In genomic region chrX:159988002-159988960, GRCm38 (mm10) we compare ENCODE assay signal across 8 mouse cellular contexts. TPM values are rescaled to one million over a fixed set of nuclear protein-coding genes. Genes with fewer than 3 reads are reported as not detected.
A peak's percentile ranks its signal among the peaks of the same experiment; 100 is the strongest.
DNase-seq lines count a peak whose midpoint lies in the region; ATAC-seq and TF ChIP-seq lines count a peak whose summit lies in the region.

Gene Map3k15, plus strand, starts transcription at chrX:159988433.

- WGBS in forebrain, embryonic 11.5 days, result 34% methylated on average over 40 of the region's 108 CpGs
- 19% methylated on average over 88 of the region's 108 CpGs for WGBS in heart, embryonic 16.5 days
- 17% methylated on average over 42 of the region's 108 CpGs for WGBS in lung, embryonic 16.5 days
- WGBS in olfactory bulb, adult 2 months, result 47% methylated on average over 102 of the region's 108 CpGs
- 7% methylated on average over 64 of the region's 108 CpGs for WGBS in thymus, adult 2 months

- H3K4me3 ChIP-seq in forebrain, embryonic 11.5 days (ENCODE audit: low read depth, low read length), result peak within 1 kb of the TSS; percentile 40
- peak within 1 kb of the TSS; percentile 52 for H3K4me3 ChIP-seq in heart, embryonic 16.5 days (ENCODE audit: low read length)
- H3K4me3 ChIP-seq in lung, embryonic 16.5 days (ENCODE audit: low read length), result peak within 1 kb of the TSS; percentile 51
- H3K4me3 ChIP-seq in olfactory bulb, adult 2 months (ENCODE audit: insufficient read depth, low read depth, low read length), result peak within 1 kb of the TSS; percentile 44
- H3K4me3 ChIP-seq in thymus, adult 2 months (ENCODE audit: control insufficient read depth, insufficient read depth, low read length), result peak within 1 kb of the TSS; percentile 31

- peak within 1 kb of the TSS; percentile 70 for H3K4me2 ChIP-seq in forebrain, embryonic 11.5 days (ENCODE audit: low read depth, low read length, severe bottlenecking)
- H3K4me2 ChIP-seq in heart, embryonic 16.5 days (ENCODE audit: low read depth, low read length), result peak within 1 kb of the TSS; percentile 90
- H3K4me2 ChIP-seq in lung, embryonic 16.5 days (ENCODE audit: low read depth, low read length), result peak within 1 kb of the TSS; percentile 91

- peak; percentile 85 for DNase-seq in CD4-positive, CD25-positive, alpha-beta regulatory T cell, adult 2 months (ENCODE audit: low read depth, low spot score)
- peak; percentile 83 for DNase-seq in adrenal gland, postnatal 14 days
- DNase-seq in forebrain, embryonic 11.5 days (ENCODE audit: low spot score), result peak; percentile 78
- DNase-seq in kidney, postnatal 10 days, result peak; percentile 81
- peak; percentile 60 for DNase-seq in thymus, adult 2 months

- peak; percentile 78 for TF ChIP-seq CTCF in olfactory bulb, adult 2 months (IDR thresholded peaks at IDR 0.05; ENCODE audit: insufficient read depth, low read depth, low read length)
- TF ChIP-seq CTCF in thymus, adult 2 months (IDR thresholded peaks at IDR 0.05; ENCODE audit: borderline replicate concordance, control insufficient read depth, extremely low read depth, insufficient read depth, low read length, poor library complexity), result peak; percentile 96

- ATAC-seq in forebrain, embryonic 11.5 days (replicated peaks; ENCODE audit: low FRiP score), result peak; percentile 86
- ATAC-seq in heart, embryonic 16.5 days (replicated peaks; ENCODE audit: extremely low read depth, insufficient read depth, low FRiP score), result peak; percentile 49
- ATAC-seq in lung, embryonic 16.5 days (ENCODE audit: low read depth), result peak; percentile 78

- no peak within 1 kb of the TSS for H3K27ac ChIP-seq in forebrain, embryonic 11.5 days (ENCODE audit: low read depth, low read length)
- no peak within 1 kb of the TSS for H3K27ac ChIP-seq in heart, embryonic 16.5 days (ENCODE audit: low read length)
- H3K27ac ChIP-seq in lung, embryonic 16.5 days (ENCODE audit: low read length), result no peak within 1 kb of the TSS
- H3K27ac ChIP-seq in olfactory bulb, adult 2 months (ENCODE audit: insufficient read depth, low read depth, low read length), result no peak within 1 kb of the TSS
- H3K27ac ChIP-seq in thymus, adult 2 months (ENCODE audit: control insufficient read depth, insufficient read depth, low read length), result no peak within 1 kb of the TSS

- TF ChIP-seq POLR2A in olfactory bulb, adult 2 months (IDR thresholded peaks at IDR 0.05; ENCODE audit: insufficient read depth, low read depth, low read length), result no peak
- no peak for TF ChIP-seq POLR2A in thymus, adult 2 months (IDR thresholded peaks at IDR 0.05; ENCODE audit: control insufficient read depth, extremely low read depth, insufficient read depth, low read length, poor library complexity)

- H3K9ac ChIP-seq in forebrain, embryonic 11.5 days (ENCODE audit: low read length), result peak within 1 kb of the TSS; percentile 53
- H3K9ac ChIP-seq in heart, embryonic 16.5 days (ENCODE audit: low read length), result peak within 1 kb of the TSS; percentile 56
- H3K9ac ChIP-seq in lung, embryonic 16.5 days (ENCODE audit: low read length), result peak within 1 kb of the TSS; percentile 53

- no peaks in the 10 kb centered on the region for H3K9me3 ChIP-seq in forebrain, embryonic 11.5 days (ENCODE audit: control insufficient read depth, low read length)
- H3K9me3 ChIP-seq in heart, embryonic 16.5 days (replicated peaks; ENCODE audit: control insufficient read depth, low read length), result no peaks in the 10 kb centered on the region
- no peaks in the 10 kb centered on the region for H3K9me3 ChIP-seq in lung, embryonic 16.5 days (ENCODE audit: control insufficient read depth, low read length)

- no peaks in the 10 kb centered on the region for H3K4me1 ChIP-seq in forebrain, embryonic 11.5 days (replicated peaks; ENCODE audit: control insufficient read depth, insufficient read depth, low read length)
- no peaks in the 10 kb centered on the region for H3K4me1 ChIP-seq in heart, embryonic 16.5 days (ENCODE audit: control insufficient read depth, insufficient read depth, low read length)
- H3K4me1 ChIP-seq in lung, embryonic 16.5 days (replicated peaks; ENCODE audit: control insufficient read depth, insufficient read depth, low read length), result 0 out of 2 replicates have a peak, but pooled peaks cover 2% of the 10 kb centered on the region
- no peaks in the 10 kb centered on the region for H3K4me1 ChIP-seq in olfactory bulb, adult 2 months (ENCODE audit: control insufficient read depth, insufficient read depth, low read length)
- peaks cover 3% of the 10 kb centered on the region for H3K4me1 ChIP-seq in thymus, adult 2 months (replicated peaks; ENCODE audit: control insufficient read depth, insufficient read depth, low read length)

- H3K27me3 ChIP-seq in forebrain, embryonic 11.5 days (ENCODE audit: control insufficient read depth, insufficient read depth, low read length), result peaks cover 6% of the 10 kb centered on the region; the same call in 1 of the 2 replicates
- H3K27me3 ChIP-seq in heart, embryonic 16.5 days (ENCODE audit: control insufficient read depth, insufficient read depth, low read length), result no peaks in the 10 kb centered on the region
- H3K27me3 ChIP-seq in lung, embryonic 16.5 days (ENCODE audit: control insufficient read depth, insufficient read depth, low read depth, low read length), result no peaks in the 10 kb centered on the region; the same call in 1 of the 2 replicates
- no peaks in the 10 kb centered on the region; the same call in none of the 2 replicates for H3K27me3 ChIP-seq in thymus, adult 2 months (ENCODE audit: control insufficient read depth, insufficient read depth, low read length)

- H3K36me3 ChIP-seq in forebrain, embryonic 11.5 days (ENCODE audit: control insufficient read depth, insufficient read depth, low read length), result no peaks in the 10 kb centered on the region
- H3K36me3 ChIP-seq in heart, embryonic 16.5 days (ENCODE audit: control insufficient read depth, insufficient read depth), result no peaks in the 10 kb centered on the region
- H3K36me3 ChIP-seq in lung, embryonic 16.5 days (ENCODE audit: control insufficient read depth, insufficient read depth, low read length), result no peaks in the 10 kb centered on the region
- H3K36me3 ChIP-seq in thymus, adult 2 months (ENCODE audit: control insufficient read depth, insufficient read depth, low read length), result no peaks in the 10 kb centered on the region

RNA-seq across cellular contexts. Expression of gene Map3k15, which starts in this region (rescaled TPM):
- 0.67 and 1.2 TPM in 2 replicates for total RNA-seq in adrenal gland, postnatal 14 days (2021)
- 0.52 and 0.68 TPM in 2 replicates for polyA plus RNA-seq in forebrain, embryonic 11.5 days (2014; fragmentation: Nextera tagmentation; extraction: Ambion mirVana)
- 0.10 and 0.26 TPM in 2 replicates for polyA plus RNA-seq in heart, embryonic 16.5 days (2015; fragmentation: Nextera tagmentation; extraction: Ambion mirVana)
- 0.30 and 0.62 TPM in 2 replicates for polyA plus RNA-seq in lung, embryonic 16.5 days (2015; fragmentation: Nextera tagmentation; extraction: Ambion mirVana)
- polyA plus RNA-seq in olfactory bulb, adult 2 months (2012; ENCODE audit: insufficient read depth, insufficient read length, low replicate concordance, missing spikeins), result not detected in 2 replicates
- 1.4 and 1.5 TPM in 2 replicates for polyA plus RNA-seq in thymus, adult 2 months (2012; rRNA removed)

Comparison
In these comparisons a context has a peak if more than half of its experiments do, and no peak if none do; other contexts are left out.
1. Peak in DNase-seq, ATAC-seq, H3K4me3 ChIP-seq, H3K9ac ChIP-seq and H3K4me2 ChIP-seq in forebrain, embryonic 11.5 days; RNA of the gene not detected or under 1 TPM.
2. Peak in ATAC-seq, H3K4me3 ChIP-seq, H3K9ac ChIP-seq and H3K4me2 ChIP-seq in heart, embryonic 16.5 days; RNA of the gene not detected or under 1 TPM.
3. Peak in ATAC-seq, H3K4me3 ChIP-seq, H3K9ac ChIP-seq and H3K4me2 ChIP-seq in lung, embryonic 16.5 days; RNA of the gene not detected or under 1 TPM.